Mouse (Mus musculus) 3134 (cell line): ENCODE measurements at regions not wholly inside any gene's neighbourhood (a gene's known extent, or its start where the extent isn't known, plus 50 kb on each side); places are given as distances from the start of the nearest gene placed in this dataset.

Experiments used
- DNase-seq: peaks from one replicate; pipeline ENCODE4 v3.0.0-alpha.2; 2011; ENCODE audit warnings: low spot score; ENCODE audit not compliant: insufficient read length; ENCODE audit errors: extremely low read depth

DNA sequence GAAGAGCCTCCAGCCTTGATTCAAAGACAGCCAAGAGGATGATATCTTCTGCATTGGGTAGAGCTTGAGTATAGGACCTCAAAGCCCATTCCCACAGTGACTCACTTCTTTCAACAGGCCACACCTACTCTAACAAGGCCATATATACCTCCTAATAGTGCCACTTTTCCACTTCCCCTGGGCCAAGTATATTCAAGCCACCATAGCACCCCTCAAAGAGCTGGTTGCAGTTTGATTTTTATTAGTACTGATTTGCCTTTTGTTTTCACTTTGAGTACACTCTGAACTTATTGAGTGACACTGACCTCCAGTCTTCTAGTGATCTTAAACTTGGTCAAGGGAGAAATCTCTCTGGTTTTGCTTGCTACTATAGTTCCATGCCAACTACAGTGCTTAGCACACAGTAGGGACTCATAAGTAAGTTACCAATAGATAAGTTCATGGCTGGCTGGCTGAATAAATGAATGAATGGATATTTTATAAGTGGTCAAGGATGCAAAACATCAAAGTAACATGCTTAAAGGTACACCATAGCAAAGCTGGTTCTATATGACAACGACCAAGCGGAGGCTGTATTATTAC is 64.5 kb upstream of the Lmo2 start:
- DNase-seq = no peak

DNA sequence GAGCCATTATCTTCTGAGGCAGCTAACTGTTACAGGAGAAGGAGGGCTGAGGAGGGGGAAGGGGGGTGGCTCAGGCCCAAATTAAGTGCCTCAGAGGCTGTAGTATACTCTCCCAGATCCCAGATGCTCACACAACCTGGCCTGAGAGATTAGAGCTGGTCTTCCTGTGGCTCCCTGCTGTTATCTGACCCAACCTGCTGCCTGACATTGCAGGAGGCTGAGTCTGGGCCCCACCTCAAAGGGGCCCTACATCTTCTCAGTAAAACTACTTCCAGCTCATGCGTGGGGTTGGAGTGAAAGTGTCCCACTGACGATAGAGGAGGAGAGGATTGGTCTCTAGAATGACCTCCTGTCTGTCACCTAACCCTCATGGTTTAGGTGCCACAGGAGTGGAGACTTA is 64.0 kb upstream of the Lmo2 start:
- no peak for DNase-seq

DNA sequence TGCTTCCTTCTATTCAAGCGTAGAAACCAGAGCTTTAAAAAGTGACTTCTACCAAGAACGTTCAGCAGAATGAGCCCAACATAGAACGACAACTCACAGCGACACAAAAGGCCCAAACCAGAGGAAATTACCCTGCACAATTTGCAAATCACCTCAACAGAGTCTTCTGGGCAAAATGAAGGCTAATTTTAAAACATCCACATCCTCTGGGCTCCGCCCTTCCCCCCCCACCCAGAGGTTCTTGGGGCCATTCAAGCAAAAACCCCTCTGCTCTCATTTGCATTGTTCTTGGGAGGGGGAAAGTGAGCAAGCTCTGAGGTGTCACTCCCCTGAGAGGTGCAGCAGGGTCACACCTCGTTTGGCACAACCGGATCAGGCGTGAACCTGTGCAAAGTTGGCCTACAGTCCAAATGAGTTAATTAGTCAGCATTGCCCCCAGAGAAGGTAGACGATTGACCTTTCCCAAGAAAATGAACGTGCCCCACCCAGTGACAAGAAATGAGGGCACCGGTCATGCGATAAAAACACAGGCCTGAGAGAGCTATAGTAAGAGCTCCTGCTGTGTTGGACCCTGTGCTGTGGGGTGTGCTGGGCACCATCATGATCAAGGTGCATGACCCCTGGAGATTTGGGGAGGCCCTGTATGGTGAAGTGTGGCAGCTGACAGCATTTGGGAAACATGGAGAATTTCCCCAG is 62.7 kb upstream of the Lmo2 start:
- no peak for DNase-seq

DNA sequence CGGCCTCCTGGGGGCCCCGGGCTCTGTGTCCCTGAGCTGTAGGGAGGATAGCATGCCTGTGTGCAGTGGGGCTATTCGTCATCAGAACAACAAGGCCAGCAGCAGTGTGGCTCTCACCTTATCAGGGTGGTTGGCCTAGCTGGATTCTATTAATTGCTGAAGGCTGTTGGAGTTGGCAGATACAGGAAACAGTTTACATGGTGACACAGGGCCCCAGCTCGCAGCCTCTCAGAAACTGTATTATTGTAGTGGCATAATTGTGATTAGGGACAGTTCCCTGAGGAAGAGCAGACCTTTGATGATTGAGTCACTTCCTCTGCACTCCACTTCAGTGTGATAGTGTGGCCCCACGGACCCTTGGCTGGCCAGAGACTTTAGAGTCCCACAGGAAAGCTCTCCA is 61.6 kb upstream of the Lmo2 start:
- no peak for DNase-seq

DNA sequence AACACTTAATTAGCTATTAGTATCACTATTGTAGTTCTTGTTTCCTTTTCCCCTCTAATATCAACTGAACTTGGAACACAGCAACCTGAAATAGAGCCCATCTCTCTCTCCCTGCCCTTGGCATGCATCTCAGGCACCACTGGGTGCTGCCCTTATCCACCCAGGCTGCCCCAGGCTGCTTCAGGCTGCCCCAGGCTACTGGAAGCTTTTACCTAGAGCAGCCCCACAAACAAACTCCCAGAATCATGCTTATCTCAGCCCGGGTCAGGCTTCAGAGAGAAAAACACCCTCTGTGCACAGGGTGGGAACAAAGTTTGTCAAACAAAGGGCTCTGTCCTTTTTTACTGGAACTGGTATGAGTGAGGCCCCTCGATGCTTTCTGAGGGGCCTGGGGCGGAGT is 61.0 kb upstream of the Lmo2 start:
- no peak for DNase-seq

DNA sequence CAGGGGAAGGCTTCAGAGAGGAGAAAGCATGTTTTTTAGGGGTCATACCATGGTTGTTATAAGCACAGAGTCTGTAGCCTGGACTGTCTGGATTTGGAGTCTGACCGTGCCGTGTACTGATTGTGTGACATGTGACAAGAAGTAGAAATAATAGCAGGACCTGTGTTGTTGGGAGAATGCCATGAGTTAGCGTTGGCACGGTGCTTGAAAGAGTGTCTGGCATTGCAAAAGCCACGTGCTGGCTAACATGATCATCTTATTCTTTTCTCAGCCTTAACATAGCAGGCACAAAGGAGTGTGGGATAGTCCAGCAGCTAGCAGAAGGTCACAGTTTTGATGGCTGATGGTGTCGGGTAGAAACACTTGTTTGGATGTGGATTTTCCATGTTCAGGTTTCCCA is 58.1 kb upstream of the Lmo2 start:
- DNase-seq = no peak

DNA sequence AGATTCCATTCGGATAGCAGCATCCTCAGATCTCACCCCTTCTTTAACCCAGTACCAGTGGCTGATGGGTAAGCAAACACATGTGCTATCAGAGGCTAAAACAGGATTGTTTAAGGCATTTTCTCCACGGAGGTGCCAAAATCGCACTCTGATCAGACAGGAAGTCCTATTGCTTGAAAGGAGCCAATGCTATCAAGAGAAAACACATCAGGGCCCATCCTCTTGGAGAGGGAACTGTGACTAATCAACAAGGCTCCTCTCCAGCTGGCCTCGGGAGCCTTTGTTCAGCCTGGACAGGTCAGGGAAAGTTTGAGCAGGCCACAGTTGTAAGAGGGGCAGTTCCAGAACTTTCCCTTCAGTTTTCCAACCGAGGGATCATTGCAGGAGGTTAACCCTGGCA is 57.4 kb upstream of the Lmo2 start:
- no peak for DNase-seq

DNA sequence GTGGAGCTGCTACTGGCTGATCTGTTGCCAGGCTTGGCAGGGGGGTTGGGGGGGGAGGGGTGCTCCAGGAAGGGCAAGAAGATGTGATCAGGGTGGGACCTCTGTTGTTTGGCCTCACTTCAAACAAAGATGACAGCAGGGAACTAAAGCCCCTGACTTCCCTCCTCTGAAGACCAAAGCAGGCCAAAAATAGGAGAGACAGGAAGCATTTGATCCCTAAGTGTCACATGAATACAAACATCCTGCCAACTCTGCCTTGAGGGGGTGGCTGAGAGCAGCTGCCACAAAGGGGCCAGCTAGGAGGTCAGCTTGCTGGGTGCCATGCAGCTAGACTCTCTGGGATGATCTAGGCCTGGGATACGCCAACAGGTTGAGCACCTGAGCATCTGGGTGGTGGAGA is 56.3 kb upstream of the Lmo2 start:
- DNase-seq = no peak

DNA sequence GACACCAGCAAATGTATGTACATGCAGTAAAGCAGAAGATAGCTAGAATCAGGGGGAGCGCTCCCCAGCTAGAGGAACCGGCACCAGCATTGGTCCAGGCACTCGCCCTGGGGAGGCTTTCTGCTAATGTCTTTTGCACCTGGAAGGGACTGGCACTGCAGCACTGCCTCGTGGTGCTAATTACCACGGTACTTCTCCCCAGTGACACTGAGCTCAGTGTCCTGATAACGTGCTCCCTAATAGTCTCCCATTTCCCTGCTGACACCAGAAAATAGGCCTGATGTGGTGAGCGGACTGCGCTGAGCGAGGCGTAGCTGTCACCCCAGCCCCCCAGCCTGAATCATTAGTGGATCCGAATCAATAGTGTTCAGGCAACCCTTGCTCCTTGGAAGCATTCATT is 55.0 kb upstream of the Lmo2 start:
- no peak for DNase-seq

DNA sequence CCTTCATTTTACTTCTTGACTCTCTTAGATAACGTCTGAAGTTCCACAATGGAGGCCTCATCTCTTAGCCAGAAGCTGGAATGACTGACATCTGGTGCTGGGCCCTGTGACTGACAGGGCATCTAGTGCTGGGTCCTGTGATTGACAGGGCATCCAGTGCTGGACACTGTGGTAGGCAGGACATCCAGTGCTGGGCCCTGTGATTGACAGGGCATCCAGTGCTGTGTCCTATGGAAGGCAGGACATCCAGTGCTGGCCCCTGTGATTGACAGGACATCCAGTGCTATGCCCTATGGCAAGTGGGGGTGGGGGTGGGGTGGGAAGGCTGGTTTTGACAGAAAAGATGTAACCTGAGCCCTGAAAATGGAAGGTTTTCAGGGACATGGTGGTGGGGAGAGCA is 52.1 kb upstream of the Lmo2 start:
- no peak for DNase-seq

DNA sequence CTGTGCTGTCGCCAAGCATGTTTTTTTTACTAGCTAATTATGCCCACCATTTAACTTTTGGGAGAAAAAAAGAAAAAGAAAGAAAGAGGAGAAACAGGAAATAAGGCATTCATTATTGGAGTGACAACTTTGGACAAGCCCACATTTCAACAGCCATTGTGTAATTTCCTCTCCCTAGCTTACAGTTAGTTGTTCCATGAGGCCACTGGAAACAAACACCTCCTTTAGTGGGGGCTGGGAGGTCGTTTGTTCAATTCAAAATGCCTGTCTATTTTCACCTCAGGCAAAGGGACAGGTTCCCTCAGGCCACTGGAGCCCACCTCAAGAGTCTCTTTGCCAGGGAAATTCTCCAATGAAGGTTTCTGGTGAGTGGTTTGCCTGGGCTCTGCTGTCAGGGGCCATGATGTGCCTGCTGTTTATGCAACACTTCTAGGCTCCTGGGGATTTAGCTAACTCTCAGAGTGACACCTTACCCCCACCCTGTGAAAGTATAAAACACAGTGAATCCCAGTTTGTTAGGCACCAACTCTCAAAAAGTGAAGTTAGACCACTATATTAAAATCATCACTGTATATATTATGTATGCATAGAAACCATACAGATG is 51.1 kb upstream of the Lmo2 start:
- no peak for DNase-seq
